Mouse (Mus musculus) MEL (cell line): ENCODE data around the gene Shoc2. TPM values are rescaled to one million over a fixed set of nuclear protein-coding genes. Genes with fewer than 3 reads are reported as not detected.
"Not testable (repeated sequence)": the region's sequence is repeated elsewhere in the genome, so short reads cannot be mapped to it uniquely, and the experiment has no call there.

ENCODE experiments used
- DNase-seq: peaks from one replicate; pipeline ENCODE4 v3.0.0; 2011; ENCODE audit warnings: low read depth, low spot score
- H3K27ac ChIP-seq: 2 replicates; pipeline ENCODE4 v1.5.1; 2012; ENCODE audit warnings: low read depth, mild to moderate bottlenecking, control low read depth, low read length, moderate library complexity; ENCODE audit not compliant: control insufficient read depth
- H3K27me3 ChIP-seq, 2 experiments: fragments of 150-350 bp in 1 of 2; sonication (generic) in 1 of 2; 2 replicates each; pipeline ENCODE4 v1.6.1; 2012; ENCODE audit warnings: low read length in 2 of 2, mild to moderate bottlenecking in 2 of 2, improper control_type of control experiment in 1 of 2, moderate library complexity in 1 of 2; ENCODE audit not compliant: insufficient read depth in 2 of 2, control insufficient read depth in 1 of 2
- H3K36me3 ChIP-seq, 2 experiments: 2 replicates each; pipeline ENCODE4 v1.6.1; 2012 to 2014; ENCODE audit warnings: low read length in 2 of 2, improper control_type of control experiment in 1 of 2, inconsistent platforms in 1 of 2, mild to moderate bottlenecking in 1 of 2; ENCODE audit not compliant: insufficient read depth in 2 of 2, control insufficient read depth in 1 of 2
- H3K4me1 ChIP-seq, 2 experiments: fragments of 150-350 bp in 1 of 2; sonication (generic) in 1 of 2; 2 replicates each; pipeline ENCODE4 v1.6.1; 2012; ENCODE audit warnings: low read length in 2 of 2, improper control_type of control experiment in 1 of 2, mild to moderate bottlenecking in 1 of 2; ENCODE audit not compliant: insufficient read depth in 2 of 2, control insufficient read depth in 1 of 2
- H3K4me3 ChIP-seq, 2 experiments: fragments of 150-350 bp in 1 of 2; sonication (generic) in 1 of 2; 2 replicates each; pipeline ENCODE4 v1.5.1; 2012; ENCODE audit warnings: low read depth in 2 of 2, low read length in 2 of 2, mild to moderate bottlenecking in 2 of 2, moderate library complexity in 2 of 2, control low read depth in 1 of 2, improper control_type of control experiment in 1 of 2; ENCODE audit not compliant: control insufficient read depth in 1 of 2, insufficient read depth in 1 of 2
- H3K79me2 ChIP-seq: 2 replicates; pipeline ENCODE4 v1.6.1; 2012; ENCODE audit warnings: mild to moderate bottlenecking, low read length, moderate library complexity; ENCODE audit not compliant: control insufficient read depth, poor library complexity, insufficient read depth
- H3K9ac ChIP-seq: 2 replicates; pipeline ENCODE4 v1.6.1; 2012; ENCODE audit warnings: low read depth, mild to moderate bottlenecking, control low read depth, low read length, moderate library complexity; ENCODE audit not compliant: control insufficient read depth, poor library complexity, severe bottlenecking
- H3K9me3 ChIP-seq: fragments of 150-350 bp; sonication (generic); replicated peaks from 2 replicates; pipeline ENCODE4 v1.6.1; 2012; ENCODE audit warnings: mild to moderate bottlenecking, low read length, improper control_type of control experiment, moderate library complexity; ENCODE audit not compliant: insufficient read depth
- CHD1 ChIP-seq: IDR thresholded peaks from 2 replicates; pipeline ENCODE4 v1.6.1; 2012; ENCODE audit warnings: low read depth, mild to moderate bottlenecking, inconsistent platforms, low read length, improper control_type of control experiment
- CTCF ChIP-seq, 3 experiments: IDR thresholded peaks in 2 of 3; conservative IDR thresholded peaks in 1 of 3; 2 replicates each; pipeline ENCODE4 v1.5.1; 2011 to 2012; ENCODE audit warnings: low read length in 3 of 3, low read depth in 2 of 3, mild to moderate bottlenecking in 2 of 3, improper control_type of control experiment in 1 of 3, inconsistent platforms in 1 of 3, mixed read lengths in 1 of 3, moderate library complexity in 1 of 3; ENCODE audit not compliant: control insufficient read depth in 1 of 3, insufficient read depth in 1 of 3, poor library complexity in 1 of 3, severe bottlenecking in 1 of 3
- E2F4 ChIP-seq: IDR thresholded peaks from 2 replicates; pipeline ENCODE4 v1.6.1; 2011; ENCODE audit warnings: low read depth, low read length, improper control_type of control experiment, borderline replicate concordance
- EP300 ChIP-seq, 2 experiments: IDR thresholded peaks; 2 replicates each; pipeline ENCODE4 v1.6.1; 2011; ENCODE audit warnings: improper control_type of control experiment in 2 of 2, low read length in 2 of 2, low read depth in 1 of 2, mild to moderate bottlenecking in 1 of 2
- GABPA ChIP-seq: IDR thresholded peaks from 2 replicates; pipeline ENCODE4 v1.6.1; 2012; ENCODE audit warnings: low read depth, mild to moderate bottlenecking, inconsistent platforms, low read length, improper control_type of control experiment, moderate library complexity
- GATA1 ChIP-seq: IDR thresholded peaks from 2 replicates; pipeline ENCODE4 v1.6.1; 2011; ENCODE audit warnings: low read depth, low read length, improper control_type of control experiment
- MAX ChIP-seq: IDR thresholded peaks from 2 replicates; pipeline ENCODE4 v1.6.1; 2011; ENCODE audit warnings: low read length, improper control_type of control experiment
- MAZ ChIP-seq: IDR thresholded peaks from 2 replicates; pipeline ENCODE4 v1.6.1; 2012; ENCODE audit warnings: low read depth, mild to moderate bottlenecking, inconsistent platforms, low read length, improper control_type of control experiment
- MEF2A ChIP-seq: IDR thresholded peaks from 2 replicates; pipeline ENCODE4 v1.6.1; 2014; ENCODE audit warnings: low read depth, mild to moderate bottlenecking, inconsistent platforms, low read length, improper control_type of control experiment; ENCODE audit not compliant: poor library complexity, insufficient replicate concordance, severe bottlenecking; ENCODE audit errors: extremely low read depth
- MXI1 ChIP-seq: IDR thresholded peaks from 2 replicates; pipeline ENCODE4 v1.6.1; 2011; ENCODE audit warnings: mild to moderate bottlenecking, low read depth, low read length, improper control_type of control experiment
- POLR2A ChIP-seq, 2 experiments: IDR thresholded peaks; 2 replicates each; pipeline ENCODE4 v1.6.1; 2011 to 2012; ENCODE audit warnings: low read length in 2 of 2, mild to moderate bottlenecking in 2 of 2, control low read depth in 1 of 2, improper control_type of control experiment in 1 of 2, low read depth in 1 of 2, moderate library complexity in 1 of 2; ENCODE audit not compliant: control insufficient read depth in 1 of 2, insufficient read depth in 1 of 2, poor library complexity in 1 of 2
- POLR2AphosphoS2 ChIP-seq: IDR thresholded peaks from 2 replicates; pipeline ENCODE4 v1.6.1; 2011; ENCODE audit warnings: low read length, improper control_type of control experiment
- POLR2AphosphoS5 ChIP-seq: IDR thresholded peaks from 2 replicates; pipeline ENCODE4 v1.6.1; 2012; ENCODE audit warnings: low read depth, borderline replicate concordance, mild to moderate bottlenecking, inconsistent platforms, low read length, moderate library complexity, mixed read lengths
- RAD21 ChIP-seq: IDR thresholded peaks from 2 replicates; pipeline ENCODE4 v1.6.1; 2011; ENCODE audit warnings: mild to moderate bottlenecking, low read depth, low read length, improper control_type of control experiment
- RCOR1 ChIP-seq: IDR thresholded peaks from 2 replicates; pipeline ENCODE4 v1.6.1; 2012; ENCODE audit warnings: low read depth, mild to moderate bottlenecking, inconsistent platforms, low read length, improper control_type of control experiment
- TAL1 ChIP-seq: IDR thresholded peaks from 2 replicates; pipeline ENCODE4 v1.6.1; 2012; ENCODE audit warnings: mild to moderate bottlenecking, inconsistent platforms, low read length, moderate library complexity, mixed read lengths
- USF1 ChIP-seq: IDR thresholded peaks from 2 replicates; pipeline ENCODE4 v1.6.1; 2014; ENCODE audit warnings: low read depth, mild to moderate bottlenecking, inconsistent platforms, low read length, improper control_type of control experiment, moderate library complexity
- ZMIZ1 ChIP-seq: IDR thresholded peaks from 2 replicates; pipeline ENCODE4 v1.6.1; 2012; ENCODE audit warnings: low read depth, mild to moderate bottlenecking, inconsistent platforms, low read length, improper control_type of control experiment, moderate library complexity
- polyA plus RNA-seq, 2 experiments: library from polyadenylated mRNA; stranded (reverse) in 1 of 2; unstranded in 1 of 2; fragments of >175 nt in 1 of 2; fragments of >200 nt in 1 of 2; gene quantifications; 2 replicates each; pipeline versions ENCODE4 v1.2.1 to v1.2.4; 2012; ENCODE audit warnings: low replicate concordance in 2 of 2, low read depth in 1 of 2; ENCODE audit not compliant: insufficient read length in 2 of 2, insufficient read depth in 1 of 2, missing spikeins in 1 of 2
- total RNA-seq: library from RNA; depleted of rRNA; stranded (reverse); fragments of 300-350 nt; gene quantifications from 2 replicates; pipeline ENCODE4 v1.2.3, GENCODE M21; 2012

The Shoc2 gene
- total and polyA plus RNA-seq, 3 experiments, result 33.4 to 55.6 TPM; not detected in 1

DNA sequence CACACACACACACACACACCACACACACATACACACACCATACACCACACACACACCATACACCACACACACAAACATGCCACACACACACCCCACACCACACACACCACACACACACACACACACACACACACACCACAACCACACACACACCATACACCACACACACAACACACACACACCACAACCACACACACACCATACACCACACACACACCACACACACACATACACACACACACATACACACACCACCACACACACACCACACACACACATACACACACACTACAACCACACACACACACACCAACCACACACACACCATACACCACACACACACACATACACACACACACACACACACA lies 37.4 kb upstream of the Shoc2 start:
- H3K79me2 ChIP-seq, result peaks cover 12% of the 10 kb centered on the region
- not testable (repeated sequence) for H3K4me3 ChIP-seq, H3K27ac ChIP-seq, H3K9me3 ChIP-seq, H3K9ac ChIP-seq, H3K27me3 ChIP-seq, DNase-seq
- peaks cover 13 to 16% of the 10 kb centered on the region in 2 experiments for H3K4me1 ChIP-seq
- H3K36me3 ChIP-seq, result peaks cover 11 to 14% of the 10 kb centered on the region in 2 experiments
- TF ChIP-seq POLR2AphosphoS5, result peak; percentile 97; the same call in 1 of the 2 replicates

DNA sequence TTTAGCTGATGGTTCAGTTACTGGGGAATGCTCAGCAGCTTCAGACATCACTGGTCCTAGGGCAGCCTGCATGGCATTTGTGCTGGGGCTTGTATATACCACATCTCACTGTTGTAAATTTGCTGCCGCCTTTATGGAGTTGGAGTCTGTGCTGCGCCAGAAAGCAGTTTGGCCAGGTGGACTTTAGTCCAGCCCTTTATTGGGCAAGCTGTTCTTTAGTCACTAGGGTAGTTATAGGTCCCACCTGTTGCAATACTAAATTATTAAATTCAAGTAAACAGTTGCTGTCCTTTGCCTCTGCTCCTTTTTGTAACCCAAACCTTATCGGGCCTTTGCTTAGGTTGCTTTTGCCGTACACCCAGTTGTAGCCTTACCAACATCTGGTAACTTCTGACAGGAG lies 29.2 kb upstream of the Shoc2 start:
- TF ChIP-seq RAD21, result no peak
- TF ChIP-seq, all 39 proteins: peak for 0
- no peaks in the 10 kb centered on the region for H3K9me3 ChIP-seq
- H3K79me2 ChIP-seq, result no peaks in the 10 kb centered on the region
- no peaks in the 10 kb centered on the region for H3K4me1 ChIP-seq
- H3K27me3 ChIP-seq, result no peaks in the 10 kb centered on the region
- no peak overlapping the region for H3K4me3 ChIP-seq
- H3K9ac ChIP-seq, result no peak overlapping the region
- H3K36me3 ChIP-seq, result peaks cover 0 to 11% of the 10 kb centered on the region in 2 experiments; a peak in 2 of 4 replicates
- DNase-seq, result no peak
- H3K27ac ChIP-seq, result no peak overlapping the region

DNA sequence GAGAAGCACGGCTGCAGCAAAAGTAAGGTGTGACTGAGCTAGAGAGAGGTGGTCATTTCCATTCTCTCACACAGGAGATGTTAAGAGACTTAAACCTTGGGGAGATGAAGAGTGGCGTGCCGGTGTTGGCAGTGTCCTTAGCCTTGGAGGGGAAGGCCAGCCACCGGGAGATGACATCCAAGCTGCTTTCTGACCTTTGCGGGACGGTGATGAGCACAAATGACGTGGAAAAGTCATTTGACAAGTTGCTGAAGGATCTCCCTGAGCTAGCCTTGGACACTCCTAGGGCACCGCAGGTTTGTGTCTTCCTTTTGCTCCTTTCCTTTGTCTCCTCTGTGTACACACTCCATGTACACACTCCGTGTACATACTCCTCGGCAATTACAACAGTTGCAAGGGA lies 24.6 kb upstream of the Shoc2 start:
- Histone ChIP-seq H3K27me3 (no peaks in the 10 kb centered on the region), H3K9me3 (no peaks in the 10 kb centered on the region)

DNA sequence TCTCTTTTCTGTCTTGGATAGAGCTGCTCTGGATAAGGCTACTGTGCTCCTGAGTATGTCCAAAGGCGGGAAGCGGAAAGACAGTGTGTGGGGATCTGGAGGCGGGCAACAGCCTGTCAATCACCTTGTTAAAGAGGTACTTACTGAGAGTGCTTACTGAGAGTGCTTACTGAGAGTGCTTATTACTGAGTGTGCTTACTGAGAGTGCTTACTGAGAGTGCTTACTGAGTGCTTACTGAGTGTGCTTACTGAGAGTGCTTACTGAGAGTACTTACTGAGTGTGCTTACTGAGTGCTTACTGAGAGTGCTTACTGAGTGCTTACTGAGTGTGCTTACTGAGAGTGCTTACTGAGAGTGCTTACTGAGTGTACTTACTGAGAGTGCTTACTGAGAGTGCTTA lies 22.1 kb upstream of the Shoc2 start:
- H3K36me3 ChIP-seq, H3K9me3 ChIP-seq, H3K79me2 ChIP-seq, H3K4me3 ChIP-seq, H3K27ac ChIP-seq, H3K27me3 ChIP-seq, DNase-seq, H3K9ac ChIP-seq: not testable (repeated sequence)
- H3K4me1 ChIP-seq, result peaks cover 0 to 11% of the 10 kb centered on the region in 2 experiments; a peak in 3 of 4 replicates

More for the DNA sequence above, 24.6 kb upstream of the Shoc2 start:
- no peak overlapping the region for H3K9ac ChIP-seq
- H3K36me3 ChIP-seq, result peaks cover 2 to 5% of the 10 kb centered on the region in 2 experiments; a peak in 2 of 4 replicates
- TF ChIP-seq EP300 (IDR thresholded peaks at IDR 0.05; ENCODE audit: low read depth in 1 of 2, low read length in 2 of 2) (no peak), CTCF (IDR thresholded peaks at IDR 0.05 in 2 of 3, conservative IDR thresholded peaks at IDR 0.05 in 1 of 3; ENCODE audit: control insufficient read depth in 1 of 3, insufficient read depth in 1 of 3, low read depth in 2 of 3, low read length in 3 of 3, poor library complexity in 1 of 3, severe bottlenecking in 1 of 3) (no peak), MAX (no peak), POLR2A (IDR thresholded peaks at IDR 0.05; ENCODE audit: control insufficient read depth in 1 of 2, insufficient read depth in 1 of 2, low read depth in 1 of 2, low read length in 2 of 2, poor library complexity in 1 of 2) (no peak), USF1 (no peak), ZMIZ1 (no peak), GABPA (no peak), MEF2A (no peak), MXI1 (no peak), RCOR1 (no peak), E2F4 (no peak), POLR2AphosphoS2 (no peak), GATA1 (no peak), TAL1 (no peak), MAZ (no peak), POLR2AphosphoS5 (no peak), CHD1 (no peak)
- TF ChIP-seq, all 39 proteins: peak for 0
- H3K79me2 ChIP-seq, result no peaks in the 10 kb centered on the region
- DNase-seq, result no peak
- no peak overlapping the region for H3K4me3 ChIP-seq
- no peak overlapping the region for H3K27ac ChIP-seq
- no peaks in the 10 kb centered on the region for H3K4me1 ChIP-seq
